Mouse (Mus musculus) layer of hippocampus, adult 8-10 months (tissue): ENCODE data around the gene Liph. TPM values are rescaled to one million over a fixed set of nuclear protein-coding genes. Genes with fewer than 3 reads are reported as not detected.
"Not testable (repeated sequence)": the region's sequence is repeated elsewhere in the genome, so short reads cannot be mapped to it uniquely, and the experiment has no call there.

Experiments used
- DNase-seq, 2 experiments: peaks; one replicate each; pipeline ENCODE4 v3.0.0; 2022; ENCODE audit warnings: low spot score in 2 of 2
- total RNA-seq, 4 experiments: library from RNA; stranded (reverse); gene quantifications; 2 replicates each; pipeline ENCODE4 v1.2.4; 2022

Liph gene
- under 1 TPM; 0.14 to 0.43 (median 0.18) TPM for total RNA-seq

DNA sequence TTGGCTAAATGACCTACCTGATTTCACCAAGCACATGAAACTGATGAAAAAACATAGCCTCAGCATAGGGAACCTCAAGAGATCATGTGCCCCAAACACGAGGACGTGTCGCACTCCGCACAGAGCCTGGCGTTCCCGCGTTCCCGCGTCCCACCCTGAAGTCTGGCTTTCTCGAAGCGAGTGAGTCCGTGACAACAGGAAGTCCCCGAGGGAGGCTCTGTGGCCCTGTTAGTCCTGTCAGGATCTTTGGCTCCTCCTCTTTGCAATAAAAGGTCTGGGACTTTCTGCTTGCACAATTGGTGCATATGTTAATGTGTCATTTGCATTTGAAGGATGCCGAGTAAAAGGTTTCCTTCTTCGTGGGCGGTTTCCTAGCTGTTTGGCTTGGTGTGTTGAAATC lies at the start of gene Liph:
Liph (minus strand) TSS at position 360 of the 400 bp plus-strand sequence.
- DNase-seq: no peak

DNA sequence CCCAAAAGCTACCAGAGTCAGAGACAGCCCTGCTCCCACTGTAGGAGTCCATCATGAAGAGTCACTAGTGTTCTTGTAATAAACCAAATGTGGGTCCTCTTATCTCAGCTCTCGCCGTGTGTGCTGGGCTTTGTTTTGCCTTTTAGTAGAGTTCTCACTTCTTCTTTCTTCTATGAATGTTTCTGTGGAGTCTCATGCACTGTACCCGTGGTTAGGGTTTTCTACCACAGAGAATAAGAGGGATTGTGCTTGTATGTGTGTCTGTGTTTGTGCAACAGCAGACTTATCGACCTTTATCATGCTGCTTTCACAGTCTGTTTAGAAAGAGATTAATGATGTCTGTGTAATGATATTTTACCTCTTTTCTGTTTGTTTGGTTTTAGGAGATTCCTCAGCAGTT lies 48.4 kb upstream of the Liph start:
- no peak for DNase-seq

DNA sequence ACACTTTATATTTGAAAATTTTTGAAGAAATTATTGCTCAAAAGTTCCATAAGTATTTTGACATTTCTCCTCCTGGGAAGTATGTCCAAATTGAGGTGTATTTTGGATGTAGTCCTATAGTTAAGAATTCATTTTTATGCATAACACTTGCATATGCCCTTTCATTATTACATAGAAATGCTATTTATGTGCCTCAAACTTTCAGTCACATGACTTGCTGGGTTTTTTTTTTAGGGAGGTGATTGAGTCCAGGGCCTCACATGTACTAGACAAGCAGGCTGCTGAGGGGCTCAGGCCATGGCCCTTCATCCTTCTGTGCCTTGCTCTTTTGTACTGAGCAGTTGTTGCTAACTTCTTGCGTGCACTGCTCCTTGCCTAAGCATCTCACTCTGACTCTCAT lies 44.5 kb upstream of the Liph start:
- DNase-seq: no peak

DNA sequence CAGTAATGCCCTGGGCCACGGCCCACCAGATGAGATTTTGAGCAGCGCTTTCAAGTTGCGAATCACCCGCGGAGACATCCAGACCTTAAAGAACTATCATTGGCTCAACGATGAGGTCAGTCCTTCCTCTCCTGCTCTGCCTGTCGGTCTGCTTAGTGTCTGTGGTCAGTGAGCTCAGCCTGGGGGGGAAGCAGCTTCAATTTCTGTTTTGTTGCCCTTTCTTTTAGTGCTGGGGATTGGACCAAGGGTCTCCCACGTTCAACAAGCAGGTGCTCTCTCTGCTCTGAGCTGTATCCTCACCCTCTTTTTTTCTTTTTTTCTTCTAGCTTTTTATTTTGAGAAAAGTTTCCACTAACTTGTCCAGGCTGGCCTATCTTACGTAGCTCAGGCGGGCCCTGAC lies 43.1 kb upstream of the Liph start:
- DNase-seq: no peak

DNA sequence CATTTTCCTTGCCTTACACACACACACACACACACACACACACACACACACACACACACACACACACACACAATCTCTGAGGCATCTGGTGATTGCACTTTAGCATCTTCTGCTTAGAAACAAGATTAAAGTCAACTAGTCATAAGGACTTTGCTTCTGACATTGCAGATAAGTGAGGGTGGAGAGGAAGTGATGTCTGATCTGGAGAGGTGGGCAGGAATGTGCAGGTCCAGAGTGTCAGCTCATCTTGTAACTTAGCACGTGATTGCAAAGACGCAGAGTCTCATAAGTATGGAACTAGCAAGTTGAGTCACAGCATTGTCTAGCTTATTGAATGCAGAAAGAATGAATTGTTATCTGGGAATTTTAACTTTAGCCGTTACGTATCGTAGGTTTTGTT lies 32.0 kb upstream of the Liph start:
- no peak for DNase-seq

DNA sequence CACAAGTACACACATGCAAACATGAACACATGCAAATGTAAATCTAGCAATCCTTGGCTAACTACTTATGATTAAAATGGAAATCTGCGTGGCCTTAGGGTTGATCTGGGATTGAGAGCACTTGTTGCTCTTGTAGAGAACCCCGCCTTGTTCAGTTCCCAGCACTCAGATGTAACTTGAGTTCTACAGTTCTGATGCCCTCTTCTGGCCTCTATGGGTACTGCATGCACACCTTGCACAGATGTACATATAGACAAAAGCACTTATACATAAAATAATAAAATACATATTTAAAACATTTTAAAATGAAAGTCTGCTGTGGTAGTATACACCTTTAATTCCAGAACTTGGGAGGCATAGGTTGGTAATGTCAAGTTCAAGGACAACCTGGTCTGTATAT lies 26.7 kb upstream of the Liph start:
- DNase-seq: no peak

GRCm38 (mm10) chr16:22015569-22015968 lies 20.1 kb upstream of the Liph start:
- DNase-seq: no peak

DNA sequence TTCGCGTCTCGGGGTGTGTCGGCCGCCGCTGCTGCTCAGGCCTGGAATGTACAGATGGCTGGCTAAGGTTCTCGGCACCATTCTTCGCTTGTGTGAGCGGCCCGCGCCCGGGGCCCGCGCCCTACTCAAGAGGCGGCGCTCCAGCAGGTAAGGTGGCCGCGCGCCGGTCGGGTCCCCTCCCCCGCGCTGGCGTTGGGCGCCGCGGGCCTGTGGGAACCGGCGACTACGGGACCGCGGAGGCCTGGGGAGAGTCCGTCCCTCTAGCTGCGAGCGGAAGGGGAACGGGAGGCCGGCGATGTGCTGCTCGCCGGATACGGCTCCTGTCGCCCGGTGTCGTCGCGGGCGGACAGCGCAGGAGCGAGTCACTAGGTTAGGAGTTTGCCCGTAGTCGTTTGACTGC lies 14.1 kb upstream of the Liph start:
- no peak for DNase-seq

DNA sequence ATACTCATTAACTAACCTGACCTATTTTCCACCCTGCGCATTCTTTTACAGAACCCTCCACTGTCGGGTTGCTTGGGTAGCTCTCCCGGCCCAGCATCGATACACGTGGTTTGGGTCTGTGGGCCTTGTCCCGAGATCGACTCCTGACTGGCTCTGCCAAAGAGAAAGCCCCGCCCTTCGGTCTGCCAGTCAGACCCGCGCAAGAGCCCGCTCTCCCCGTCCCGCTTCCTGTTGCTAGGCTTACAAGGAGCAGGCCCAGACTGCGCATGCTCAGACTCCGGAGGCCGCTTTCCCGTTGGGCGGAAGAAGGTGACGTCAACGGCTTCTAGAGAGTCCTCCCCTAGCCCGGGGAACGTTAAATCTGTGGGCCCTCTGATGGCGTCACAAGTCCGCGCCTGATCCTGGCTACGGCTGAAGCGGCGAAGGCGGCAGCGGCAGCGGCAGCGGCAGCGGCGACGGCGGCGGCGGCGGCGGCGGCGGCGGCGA lies 13.7 kb upstream of the Liph start, which contains the start of gene Senp2:
Senp2 (plus strand) TSS at position 386 of the 486 bp plus-strand sequence.
- peak; percentile 100 for DNase-seq

DNA sequence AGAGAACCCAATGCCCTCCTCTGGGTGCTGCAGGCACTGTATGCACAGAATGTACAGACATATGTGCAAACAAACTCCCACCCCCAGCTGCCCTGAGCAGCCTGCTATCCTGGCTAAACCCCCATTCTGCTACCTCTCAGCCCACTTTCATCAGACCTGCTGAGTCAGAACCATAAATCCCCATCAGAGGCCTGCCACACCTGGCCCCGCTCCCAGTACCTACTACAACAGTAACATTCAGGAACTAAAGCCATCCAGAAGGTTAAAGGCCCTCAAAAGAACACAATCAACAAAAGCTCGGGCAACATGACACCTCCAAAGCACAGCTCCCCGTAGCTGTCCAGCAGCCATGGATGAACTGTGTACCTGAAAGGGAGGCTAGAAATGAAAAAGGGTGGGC lies 6.1 kb upstream of the Liph start:
- no peak for DNase-seq

DNA sequence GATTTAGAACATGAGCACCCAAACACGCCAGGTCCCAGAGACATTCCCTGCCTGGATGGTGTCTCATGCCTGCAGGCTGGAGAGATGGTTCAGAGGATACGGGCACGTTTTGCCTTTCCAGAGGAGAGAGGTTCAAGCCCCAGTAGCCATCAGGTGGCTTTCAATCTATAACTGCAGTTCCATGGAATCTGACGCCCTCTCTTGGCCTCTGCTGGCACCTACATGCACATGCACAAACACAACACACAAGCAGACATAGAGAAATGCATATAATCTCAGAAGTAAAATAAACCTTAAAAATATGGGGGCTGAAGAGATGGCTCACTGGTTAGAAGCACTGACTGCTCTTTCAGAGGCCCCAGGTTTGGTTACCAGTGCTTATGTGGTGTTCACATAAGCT lies 5.7 kb upstream of the Liph start:
- DNase-seq: no peak

DNA sequence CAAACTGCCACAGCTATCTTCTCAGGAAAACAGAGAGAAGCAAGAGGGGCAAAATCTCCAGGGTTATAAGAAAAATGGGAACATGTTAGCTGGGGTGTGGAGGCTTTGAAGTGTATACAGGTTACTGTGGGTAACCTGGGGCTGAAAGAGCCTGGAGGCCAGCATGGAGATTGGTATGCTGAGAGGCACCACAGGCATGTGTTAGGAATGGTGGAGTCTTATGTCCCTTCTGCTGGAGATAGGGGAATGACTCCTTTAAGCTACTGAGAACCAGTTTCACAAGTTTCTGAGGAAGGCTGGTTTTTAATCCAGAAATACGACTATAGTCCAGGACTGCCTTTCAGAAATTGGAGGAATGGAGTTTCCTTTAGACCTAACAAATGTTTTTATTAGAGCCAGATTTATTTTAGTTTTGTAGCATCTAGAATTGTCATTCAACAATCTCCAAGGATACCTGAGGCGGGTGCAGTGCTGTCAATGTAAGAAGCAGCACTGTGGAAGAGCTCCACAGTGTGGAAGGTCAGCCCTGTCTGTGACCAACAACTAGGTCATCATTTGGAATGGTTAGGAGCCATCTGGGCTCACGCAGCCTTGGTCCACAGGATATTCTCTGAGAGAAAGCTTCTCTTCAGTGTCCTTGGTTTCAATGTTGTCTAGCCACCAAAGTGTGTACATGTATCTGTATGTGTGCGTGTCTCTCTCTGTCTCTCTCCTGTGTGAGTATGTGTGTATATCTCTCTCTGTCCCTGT lies 4.7 kb upstream of the Liph start:
- DNase-seq: no peak

DNA sequence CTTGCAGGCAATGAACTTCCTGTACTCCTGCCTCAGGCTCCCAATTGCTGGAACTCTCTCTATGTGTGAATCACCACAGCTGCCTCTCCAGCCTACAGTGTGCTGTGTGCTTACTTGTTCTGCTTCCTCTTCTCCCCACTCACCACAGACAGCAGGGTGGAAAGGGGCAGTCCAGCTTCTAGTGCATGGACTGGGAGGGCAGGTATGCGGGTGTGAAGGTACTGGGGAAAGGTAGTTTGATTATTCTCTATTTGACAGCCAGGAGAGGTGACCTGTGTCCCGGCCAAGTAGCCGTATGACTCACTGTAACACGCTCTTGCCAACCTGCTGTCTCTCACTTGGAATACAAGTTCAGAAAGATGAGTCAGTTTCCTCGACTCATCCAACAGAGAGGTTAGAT lies 2.6 kb upstream of the Liph start:
- no peak for DNase-seq

DNA sequence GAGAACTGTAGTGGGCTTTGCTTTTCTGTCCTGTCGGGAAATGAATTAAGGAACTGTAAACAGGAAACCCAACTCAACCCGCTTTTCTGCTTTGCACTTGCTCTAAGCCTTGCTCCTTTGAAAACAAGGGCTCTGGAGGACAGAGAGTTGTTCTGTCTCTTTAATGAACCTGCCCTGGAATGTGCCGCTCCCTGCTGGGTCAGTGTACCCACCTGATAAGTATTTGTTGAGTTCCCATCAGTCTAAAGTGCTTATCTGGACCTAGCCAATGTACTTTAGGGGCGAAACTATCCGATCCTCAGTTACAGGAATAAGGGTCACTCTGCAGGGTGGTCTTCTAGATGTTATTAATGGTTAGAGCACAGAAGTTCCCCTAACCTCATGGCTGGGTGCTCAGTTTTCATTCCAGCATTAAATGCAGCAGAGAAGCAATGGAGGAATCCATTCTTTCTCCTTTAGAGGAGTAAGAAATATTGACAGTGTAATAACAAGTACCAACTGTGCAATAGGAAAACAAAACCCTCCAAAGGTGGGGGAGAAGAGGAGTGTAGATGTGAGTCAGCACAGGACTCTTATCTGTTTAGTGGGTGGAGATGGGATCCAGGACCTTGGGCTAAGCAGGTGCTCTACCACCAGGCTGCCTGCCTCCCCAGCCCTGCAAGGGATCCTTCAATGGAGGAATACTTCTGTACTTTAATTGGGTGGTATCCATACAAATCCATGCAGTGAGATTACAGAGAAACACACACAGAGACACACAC lies 1.6 kb upstream of the Liph start:
- no peak for DNase-seq

DNA sequence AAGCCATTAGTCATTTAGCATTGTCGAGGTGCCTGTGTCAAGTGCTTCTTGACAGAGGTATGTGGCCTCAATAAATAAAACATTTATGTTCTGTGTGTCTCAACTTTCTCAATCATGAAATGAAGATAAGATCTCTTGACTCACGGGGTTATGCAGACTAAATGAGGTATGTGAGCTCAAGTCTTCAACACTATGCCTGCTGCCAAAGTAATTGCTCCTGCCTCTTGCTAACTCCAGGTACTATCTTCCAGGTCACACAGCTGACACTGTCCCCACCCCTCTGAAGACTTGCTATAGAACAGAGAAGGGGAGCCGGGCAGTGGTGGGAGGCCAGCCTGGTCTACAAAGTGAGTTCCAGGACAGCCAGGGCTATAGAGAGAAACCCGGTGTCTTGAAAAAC lies 939 bp upstream of the Liph start:
- DNase-seq: no peak

- DNase-seq: no peak
Observed at GRCm38 (mm10) chr16:21991774-21992173, 3.7 kb downstream of the Liph start.

- DNase-seq: not testable (repeated sequence)
Observed at GRCm38 (mm10) chr16:21990893-21991292, 4.6 kb downstream of the Liph start.

- no peak for DNase-seq
Observed at GRCm38 (mm10) chr16:21987956-21988355, 7.5 kb downstream of the Liph start.

GRCm38 (mm10) chr16:21986191-21986590 lies 9.3 kb downstream of the Liph start:
- no peak for DNase-seq

DNA sequence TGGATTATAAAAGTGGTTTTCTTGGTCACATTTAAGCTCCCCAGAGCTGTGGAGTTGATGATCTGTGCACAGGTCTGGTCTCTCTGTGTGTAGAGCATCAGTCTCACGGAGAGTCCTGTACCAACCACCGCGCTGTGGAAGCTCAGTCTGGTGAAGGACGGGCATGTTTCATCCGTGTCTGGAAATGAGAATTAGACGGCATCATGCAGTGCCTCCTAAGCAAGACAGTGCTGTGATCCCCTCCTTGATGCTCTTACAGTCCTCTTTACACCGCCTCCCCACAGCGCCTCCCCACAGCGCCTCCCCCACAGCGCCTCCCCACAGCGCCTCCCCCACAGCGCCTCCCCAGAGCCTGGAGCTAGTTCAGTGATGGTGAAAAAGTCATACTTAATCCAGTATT lies 11.4 kb downstream of the Liph start:
- DNase-seq: no peak

- DNase-seq: no peak
Observed at GRCm38 (mm10) chr16:21983581-21983980, 11.9 kb downstream of the Liph start.

GRCm38 (mm10) chr16:21983146-21983545 lies 12.3 kb downstream of the Liph start:
- DNase-seq: no peak

- no peak for DNase-seq
Observed at GRCm38 (mm10) chr16:21977347-21977746, 18.1 kb downstream of the Liph start.
